Mouse (Mus musculus) C2C12 (cell line): Measurements from ENCODE around the gene Agtr2.

Source experiments
- CTCF ChIP-seq: IDR thresholded peaks from one replicate; pipeline ENCODE4 v1.5.1; 2011; ENCODE audit not compliant: control insufficient read depth, insufficient read depth, insufficient read length
- USF1 ChIP-seq: IDR thresholded peaks from one replicate; pipeline ENCODE4 v1.6.1; 2011; ENCODE audit warnings: low read depth, mild to moderate bottlenecking, control low read depth, moderate library complexity

DNA sequence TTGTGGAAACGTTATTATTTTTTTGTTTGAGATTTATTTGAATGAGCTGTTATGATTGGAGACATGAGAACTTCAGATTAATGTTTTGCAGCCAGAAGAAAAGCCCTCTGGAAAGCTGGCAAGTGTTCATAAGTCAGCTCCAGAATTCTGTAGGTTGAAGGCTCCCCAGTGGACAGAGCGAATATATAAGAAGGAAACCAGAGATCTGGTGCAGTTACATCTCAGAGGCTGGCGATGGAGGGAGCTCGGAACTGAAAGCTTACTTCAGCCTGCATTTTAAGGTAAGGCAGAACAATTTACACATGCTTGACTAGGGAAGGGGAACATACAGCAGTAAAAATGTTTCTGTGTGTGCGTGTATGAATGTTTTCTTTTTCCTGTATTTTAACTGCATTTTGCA lies at the start of gene Agtr2:
- TF ChIP-seq CTCF, result no peak
- no peak for TF ChIP-seq USF1
